Mouse (Mus musculus) adrenal gland, adult 2 months (tissue): ENCODE data around the gene Ercc2. TPM values are rescaled to one million over a fixed set of nuclear protein-coding genes. Genes with fewer than 3 reads are reported as not detected.

Source experiments
- DNase-seq: peaks from one replicate; pipeline ENCODE4 v3.0.0; 2021
- polyA plus RNA-seq: library from polyadenylated mRNA; depleted of rRNA; stranded (reverse); fragments of >200 nt; gene quantifications from 2 replicates; pipeline ENCODE4 v1.2.3, GENCODE M21; 2012
- total RNA-seq, 2 experiments: library from RNA; stranded (reverse); gene quantifications; 2 replicates each; pipeline ENCODE4 v1.2.3; 2021

Gene Ercc2
- total and polyA plus RNA-seq, 3 experiments = 21.7 to 94.7 (median 25.5) TPM

DNA sequence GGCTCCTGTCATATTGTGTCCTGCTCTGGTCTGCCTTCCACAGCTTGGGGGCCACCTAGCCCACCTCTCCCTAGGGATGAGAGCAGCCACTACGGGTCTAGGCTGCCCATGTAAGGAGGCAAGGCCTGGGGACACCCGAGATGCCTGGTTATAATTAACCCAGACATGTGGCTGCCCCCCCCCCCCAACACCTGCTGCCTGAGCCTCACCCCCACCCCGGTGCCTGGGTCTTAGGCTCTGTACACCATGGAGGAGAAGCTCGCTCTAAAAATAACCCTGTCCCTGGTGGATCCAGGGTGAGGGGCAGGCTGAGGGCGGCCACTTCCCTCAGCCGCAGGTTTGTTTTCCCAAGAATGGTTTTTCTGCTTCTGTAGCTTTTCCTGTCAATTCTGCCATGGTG, 27.9 kb downstream of the Ercc2 start:
- DNase-seq = no peak

DNA sequence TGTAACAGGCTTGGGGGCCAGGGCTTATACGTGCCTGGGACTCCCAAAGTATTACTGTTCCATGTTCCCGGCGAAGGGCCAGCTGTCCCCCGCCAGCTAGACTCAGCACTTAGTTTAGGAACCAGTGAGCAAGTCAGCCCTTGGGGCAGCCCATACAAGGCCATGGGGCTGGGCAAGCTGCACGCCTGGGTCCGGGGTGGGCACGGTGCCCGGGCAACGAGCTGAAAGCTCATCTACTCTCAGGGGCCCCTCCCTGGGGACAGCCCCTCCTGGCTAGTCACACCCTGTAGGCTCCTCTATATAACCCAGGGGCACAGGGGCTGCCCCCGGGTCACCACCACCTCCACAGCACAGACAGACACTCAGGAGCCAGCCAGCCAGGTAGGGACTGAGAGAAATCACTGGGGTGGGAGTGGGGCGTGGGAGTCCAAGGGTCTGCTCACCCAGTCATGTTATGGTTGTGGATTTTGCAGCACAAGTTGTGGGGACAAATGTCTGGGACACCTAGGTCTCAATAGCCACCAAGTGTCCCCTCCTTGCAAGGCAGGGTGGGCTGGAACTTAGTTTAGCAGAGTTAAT, 29.0 kb downstream of the Ercc2 start:
- DNase-seq = peak; percentile 86

DNA sequence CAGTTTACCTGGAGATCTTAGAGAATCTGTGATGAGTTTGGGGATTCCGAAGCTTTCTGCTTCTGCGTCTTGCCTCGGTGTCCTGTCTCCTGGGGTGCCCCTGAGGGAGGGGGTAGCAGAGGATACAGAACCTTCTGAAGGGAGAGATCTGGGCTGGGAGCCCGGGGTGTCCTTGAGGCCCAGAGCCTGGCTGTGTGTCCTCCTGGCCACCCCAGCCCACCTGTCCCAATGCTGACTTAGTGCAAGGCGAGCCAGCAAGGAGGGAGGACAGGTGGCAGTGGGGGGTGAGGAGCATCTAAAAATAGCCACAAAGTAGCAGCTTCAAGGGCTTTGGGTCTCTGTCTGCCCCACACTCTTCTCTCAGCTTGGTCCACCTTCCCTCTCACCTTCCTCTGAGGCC, 30.0 kb downstream of the Ercc2 start:
- DNase-seq = peak; percentile 45

DNA sequence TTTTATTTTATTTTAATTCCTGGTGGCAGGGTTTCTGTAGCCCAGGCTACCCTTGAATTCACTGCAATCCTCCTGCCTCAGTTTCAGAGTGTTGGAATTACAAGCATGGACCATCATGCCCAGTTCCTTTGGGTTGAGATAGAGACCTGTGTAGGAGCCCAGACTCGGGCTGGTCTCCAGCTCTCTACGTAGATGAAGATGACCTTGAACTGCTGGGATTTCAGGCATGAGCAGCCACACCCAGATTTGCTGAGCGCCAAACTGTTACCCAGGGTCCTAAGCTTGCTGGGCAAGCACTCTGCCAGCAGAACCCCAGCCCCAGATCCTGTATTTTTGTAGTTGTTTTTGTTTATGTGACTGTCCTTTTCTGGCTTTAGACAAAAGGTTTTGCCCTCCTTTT, 31.7 kb downstream of the Ercc2 start:
- DNase-seq = no peak

DNA sequence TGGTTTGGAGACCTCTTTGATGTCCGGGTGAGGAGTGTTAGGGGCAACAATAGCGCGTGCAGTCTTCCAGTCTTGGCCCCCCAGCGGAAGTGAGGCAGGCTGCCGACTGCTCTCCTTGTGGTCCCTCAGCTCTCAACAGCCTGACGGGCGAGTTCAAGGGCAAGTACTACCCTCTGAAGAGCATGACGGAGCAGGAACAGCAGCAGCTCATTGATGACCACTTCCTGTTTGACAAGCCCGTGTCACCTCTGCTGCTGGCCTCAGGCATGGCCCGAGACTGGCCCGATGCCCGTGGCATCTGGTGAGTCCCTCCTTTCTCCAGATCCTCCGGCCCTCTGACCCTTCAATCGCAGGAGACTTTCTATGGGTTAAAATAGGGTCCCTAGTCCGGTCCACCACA, 34.8 kb downstream of the Ercc2 start:
- DNase-seq = no peak

DNA sequence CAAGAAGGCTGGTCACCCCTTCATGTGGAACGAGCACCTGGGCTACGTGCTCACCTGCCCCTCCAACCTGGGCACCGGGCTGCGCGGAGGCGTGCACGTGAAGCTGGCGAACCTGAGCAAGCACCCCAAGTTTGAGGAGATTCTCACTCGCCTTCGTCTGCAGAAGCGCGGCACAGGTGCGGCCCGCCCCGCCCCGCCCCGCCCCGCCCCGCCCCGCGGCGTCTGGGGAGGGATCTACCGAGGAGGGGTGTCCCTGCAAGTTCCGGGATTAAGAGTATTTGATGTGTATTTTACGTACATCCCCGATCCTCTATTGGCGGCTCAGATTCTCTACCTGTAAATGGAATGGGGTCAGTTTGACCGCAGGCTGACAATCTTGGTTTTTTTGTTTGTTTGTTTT, 38.3 kb downstream of the Ercc2 start:
- DNase-seq = no peak

DNA sequence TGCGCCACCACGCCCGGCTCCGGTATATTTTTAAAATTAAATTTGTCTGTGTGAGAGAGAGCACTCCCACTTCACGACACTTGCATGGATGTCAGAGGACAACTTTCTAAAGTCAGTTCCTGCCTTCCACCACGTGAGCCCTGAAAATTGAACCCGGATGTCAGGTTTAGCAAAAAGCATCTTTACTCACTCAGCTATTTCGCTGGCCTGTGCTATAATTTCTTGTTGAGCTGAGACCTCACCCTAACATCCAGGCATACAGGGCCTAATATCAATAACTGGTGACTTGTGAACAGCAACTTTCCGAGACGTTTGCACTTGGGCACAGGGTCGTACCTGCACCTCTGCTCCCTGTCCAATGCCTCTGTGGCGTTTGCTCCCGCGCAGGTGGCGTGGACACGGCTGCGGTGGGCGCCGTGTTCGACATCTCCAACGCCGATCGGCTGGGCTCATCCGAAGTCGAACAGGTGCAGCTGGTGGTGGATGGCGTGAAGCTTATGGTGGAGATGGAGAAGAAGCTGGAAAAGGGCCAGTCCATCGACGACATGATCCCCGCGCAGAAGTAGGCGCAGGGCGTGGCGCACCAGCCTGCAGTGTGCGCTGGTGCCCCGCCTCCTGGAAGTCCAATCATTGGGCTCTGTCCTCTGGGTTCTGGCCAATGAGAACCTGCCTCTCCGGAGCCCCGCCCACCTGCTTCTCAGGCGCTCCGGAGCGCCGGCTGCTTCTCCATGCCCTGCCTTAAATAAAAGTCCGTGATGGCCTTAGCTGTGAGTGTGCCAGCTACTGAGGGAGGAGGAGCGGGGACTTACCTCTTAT, 39.2 kb downstream of the Ercc2 start:
- peak; percentile 95 for DNase-seq

DNA sequence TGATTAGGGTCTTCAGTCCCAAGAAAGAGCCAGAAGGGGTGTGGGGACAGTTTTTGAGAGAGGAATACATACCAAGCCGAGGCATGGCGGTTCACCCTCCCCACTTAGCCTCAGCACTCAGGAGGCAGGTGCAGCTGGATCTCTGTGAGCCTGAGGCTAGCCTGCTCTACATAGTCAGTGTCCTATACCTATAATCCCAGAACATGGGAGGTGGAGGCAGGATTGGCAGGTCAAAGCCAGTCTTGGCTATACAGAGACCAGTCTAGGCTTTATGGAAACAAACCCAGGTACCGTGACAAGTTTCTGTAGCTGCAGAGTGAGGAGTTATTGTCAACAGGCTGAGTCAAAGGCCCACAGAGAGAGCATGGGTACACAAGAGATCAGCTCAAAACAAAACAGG, 41.3 kb downstream of the Ercc2 start:
- no peak for DNase-seq

DNA sequence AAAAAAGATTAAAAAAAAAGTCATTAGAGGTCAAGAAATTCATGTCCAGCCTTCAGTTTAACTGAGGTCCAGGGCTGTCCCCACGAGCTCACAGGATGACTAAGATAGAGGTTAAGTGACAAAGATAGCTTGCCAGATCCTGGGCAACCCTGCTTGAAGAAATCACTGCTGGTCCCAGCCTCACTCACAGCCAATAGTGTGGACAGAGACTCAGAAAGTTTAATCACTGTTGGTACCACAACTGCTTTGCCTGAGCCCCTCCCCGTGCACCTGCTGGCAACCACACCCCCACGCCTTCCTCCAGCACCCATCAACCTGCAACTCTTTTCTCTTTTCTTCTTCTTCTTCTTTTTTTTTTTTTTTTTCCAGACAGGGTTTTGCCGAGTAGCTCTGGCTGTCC, 42.2 kb downstream of the Ercc2 start:
- DNase-seq = peak; percentile 38

DNA sequence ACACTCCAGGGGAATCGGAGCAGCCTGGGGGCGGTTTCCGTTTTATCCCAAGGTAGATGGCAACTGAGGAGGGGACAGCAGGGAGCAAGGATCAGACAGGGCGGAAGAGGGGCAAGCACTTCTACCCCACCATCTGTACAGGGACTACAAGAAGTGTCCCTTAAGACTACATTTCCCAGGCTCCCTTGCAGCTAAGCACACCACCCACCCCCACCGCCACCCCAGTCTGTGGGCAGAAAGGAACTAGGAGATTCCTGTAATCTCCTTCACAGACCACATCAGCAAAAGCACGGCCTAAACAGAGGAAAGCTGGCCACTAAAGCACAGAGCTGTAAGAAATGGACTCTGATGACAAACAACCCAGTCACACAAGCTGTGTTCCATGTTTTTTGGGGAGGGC, 44.5 kb downstream of the Ercc2 start:
- DNase-seq = no peak

DNA sequence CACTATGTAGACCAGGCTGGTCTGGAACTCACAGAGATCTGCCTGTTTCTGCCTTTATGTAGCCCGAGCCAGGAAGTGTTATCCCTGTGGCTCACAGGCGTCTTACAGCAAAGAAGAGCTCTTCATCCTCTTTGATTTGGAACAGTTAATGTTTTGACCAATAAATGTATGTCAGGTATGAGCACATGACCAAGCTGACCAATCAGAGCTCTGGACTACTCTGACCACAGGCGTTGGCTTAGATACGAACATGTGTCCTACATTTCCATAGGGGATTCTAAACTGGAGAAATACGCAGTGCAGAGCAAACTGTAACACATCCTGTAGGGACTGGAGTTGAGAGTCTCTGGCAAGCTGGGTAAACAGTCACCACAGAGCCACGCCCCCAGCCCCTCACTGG, 45.1 kb downstream of the Ercc2 start:
- no peak for DNase-seq

DNA sequence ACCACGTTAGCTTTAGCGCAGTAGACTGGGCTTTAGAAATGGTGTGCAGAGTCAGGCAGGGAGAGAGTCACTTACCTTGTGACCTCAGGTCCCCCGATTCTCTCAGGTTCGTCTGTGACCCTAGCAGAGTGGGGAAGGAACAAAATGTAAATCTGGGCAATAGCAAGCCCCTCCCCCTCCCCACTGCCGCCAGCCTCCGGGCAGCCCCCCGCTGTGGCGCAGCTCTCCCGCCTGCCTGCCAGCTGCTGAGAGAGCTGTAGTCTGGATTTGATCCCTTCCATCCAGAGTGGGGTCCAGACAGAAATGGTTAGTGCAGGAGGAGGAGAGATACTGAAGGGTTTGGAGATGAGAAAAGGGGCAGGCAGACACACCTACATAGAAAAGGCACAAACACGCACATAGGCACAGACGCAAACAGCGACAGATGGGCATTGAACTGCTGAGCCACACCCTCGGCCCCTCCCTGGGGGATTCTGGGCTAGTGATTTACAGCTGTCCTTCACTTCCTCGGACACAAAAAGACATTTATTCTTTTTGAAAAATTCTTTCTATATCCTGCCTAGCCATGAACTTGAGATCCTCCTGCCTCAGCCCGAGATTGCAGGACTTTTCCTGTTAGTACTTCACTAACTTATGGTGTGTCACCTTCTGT, 46.3 kb downstream of the Ercc2 start:
- DNase-seq = no peak

DNA sequence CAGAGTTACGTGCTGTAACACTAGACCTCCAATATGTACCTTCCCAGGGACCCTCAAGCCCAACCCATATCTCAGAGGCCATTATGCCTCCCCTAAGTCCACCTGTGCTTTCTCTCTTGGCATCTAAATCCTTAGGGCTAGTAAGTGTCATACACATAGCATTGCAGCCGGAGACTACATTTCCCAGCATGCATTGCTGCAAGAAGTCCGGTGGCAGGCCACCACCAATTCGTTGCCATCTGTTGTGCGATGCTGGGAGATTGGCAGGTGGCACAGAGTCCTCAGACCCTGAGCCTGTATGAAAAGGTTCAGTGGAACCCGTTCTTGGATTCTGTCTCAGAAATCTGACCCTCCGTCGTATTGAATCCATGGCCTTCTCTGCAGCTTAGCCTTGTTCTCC, 47.9 kb downstream of the Ercc2 start:
- DNase-seq = no peak

DNA sequence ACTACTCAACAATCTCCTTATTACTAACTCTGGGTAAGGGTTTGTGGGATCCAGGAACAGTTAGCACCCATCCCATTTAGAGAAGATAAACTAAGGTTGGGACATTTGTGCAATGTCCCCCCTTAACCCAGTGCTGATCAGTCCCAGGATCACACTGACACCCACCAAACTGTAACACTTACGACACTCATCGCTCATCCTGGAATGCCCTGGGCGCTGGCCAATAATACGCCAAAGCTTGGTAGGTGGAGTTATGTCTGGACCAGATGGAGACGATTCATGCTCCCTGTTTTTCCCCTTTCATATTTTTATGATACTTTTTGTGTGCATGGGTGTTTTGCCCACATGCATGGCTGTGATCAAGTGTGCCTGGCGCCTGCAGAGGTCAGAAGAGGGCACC, 48.6 kb downstream of the Ercc2 start:
- no peak for DNase-seq

DNA sequence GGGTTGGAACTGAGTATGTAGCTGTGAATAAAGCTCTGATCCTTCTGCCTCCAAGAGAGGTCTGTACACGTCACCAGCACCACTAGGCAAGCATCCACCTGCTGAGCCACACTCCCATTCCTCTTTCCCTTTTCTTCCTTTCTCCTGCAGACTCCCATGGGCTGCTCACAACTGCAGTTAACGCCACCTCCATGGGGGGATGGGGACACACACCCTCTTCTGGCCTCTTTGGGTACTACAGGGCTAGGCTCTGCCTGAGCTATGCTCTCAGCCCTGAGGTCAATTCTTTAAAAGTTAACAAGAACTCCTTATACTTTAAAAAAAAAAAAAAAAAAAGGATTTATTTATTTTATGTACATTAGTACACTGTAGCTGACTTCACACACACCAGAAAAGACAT, 50.7 kb downstream of the Ercc2 start:
- DNase-seq = no peak

DNA sequence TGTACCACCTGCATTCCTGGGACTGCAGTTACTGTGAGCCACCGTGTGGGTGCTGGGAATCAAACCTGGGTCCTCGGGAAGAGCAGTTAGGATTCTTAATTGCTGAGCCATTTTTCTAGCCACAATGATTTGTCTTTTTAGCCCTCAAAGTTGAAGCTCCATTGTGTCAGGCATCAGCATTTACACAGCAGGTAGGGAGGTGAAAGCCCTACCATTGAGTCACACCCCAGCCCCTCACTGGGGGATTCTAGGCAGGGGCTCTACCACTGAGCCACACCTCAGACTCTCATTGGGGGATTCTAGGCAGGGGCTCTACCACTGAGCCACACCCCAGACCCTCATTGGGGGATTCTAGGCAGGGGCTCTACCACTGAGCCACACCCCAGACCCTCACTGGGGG, 54.5 kb downstream of the Ercc2 start:
- no peak for DNase-seq

DNA sequence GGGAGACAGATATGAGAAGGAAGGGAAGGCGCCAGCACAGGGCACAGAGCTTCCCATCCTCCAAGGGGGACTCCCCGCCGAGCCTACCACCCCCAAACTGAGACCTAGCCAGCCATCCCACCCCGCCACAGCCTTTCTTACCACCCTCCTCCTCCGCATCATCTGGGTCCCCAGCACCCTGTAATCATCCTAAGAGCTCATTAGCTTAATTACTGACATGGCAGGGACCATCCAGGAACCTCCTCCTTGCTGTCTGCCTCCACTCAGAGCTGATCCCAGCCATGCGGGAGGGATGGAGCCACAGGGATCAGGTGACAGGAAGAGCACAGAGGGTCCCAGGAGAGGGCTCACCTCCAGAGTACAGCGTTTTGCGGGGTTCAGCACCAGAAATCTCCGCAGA, 55.2 kb downstream of the Ercc2 start:
- DNase-seq = no peak

DNA sequence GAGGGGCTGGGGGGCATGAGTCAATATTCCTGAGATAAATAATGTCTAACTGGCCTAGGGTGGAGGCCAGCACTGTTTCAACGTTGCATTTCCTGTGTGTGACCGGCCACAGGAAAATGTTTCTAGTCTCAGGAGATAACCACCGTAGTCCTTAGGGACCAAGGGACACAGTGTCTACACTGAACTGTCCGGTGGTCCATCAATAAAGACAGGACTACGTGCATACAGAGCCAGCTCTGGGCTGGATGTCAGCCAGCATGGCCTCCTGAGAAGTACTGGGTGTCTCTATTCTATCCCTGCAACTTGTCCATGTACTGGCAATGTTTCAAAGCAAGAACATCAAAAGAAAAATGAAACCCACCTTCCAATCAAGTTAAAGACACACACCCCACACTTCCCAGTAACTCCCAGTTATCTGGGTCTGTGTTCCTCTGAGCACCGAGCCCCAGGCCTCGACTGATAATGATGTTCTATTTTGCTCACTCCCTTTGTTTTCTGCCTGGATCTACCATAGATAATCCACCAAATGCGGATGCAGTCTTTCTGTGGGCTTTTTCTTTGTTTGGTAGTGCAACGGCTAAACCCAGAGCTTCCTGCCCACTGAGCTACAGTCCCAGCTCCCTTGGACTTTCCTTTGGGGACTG, 59.8 kb downstream of the Ercc2 start:
- no peak for DNase-seq

DNA sequence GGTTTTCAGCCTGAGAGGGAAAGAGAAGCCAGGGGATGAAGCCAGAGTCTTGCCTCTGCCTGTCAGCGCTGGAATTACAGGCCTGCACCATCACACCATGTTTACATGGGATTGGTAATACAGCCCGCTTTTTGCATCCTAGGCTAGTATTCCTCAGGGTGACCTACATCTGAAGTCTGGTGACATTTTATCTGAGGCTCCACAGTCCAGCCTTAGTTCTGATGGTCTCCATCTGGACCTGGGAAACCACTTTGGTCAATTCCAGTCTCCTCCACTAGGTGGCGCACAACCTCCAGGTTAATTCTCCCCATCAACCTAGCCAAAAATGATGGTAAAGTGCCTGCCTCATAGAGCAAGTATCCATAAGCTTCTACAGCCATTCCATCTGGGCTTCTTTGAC, 61.5 kb downstream of the Ercc2 start:
- peak; percentile 84 for DNase-seq

DNA sequence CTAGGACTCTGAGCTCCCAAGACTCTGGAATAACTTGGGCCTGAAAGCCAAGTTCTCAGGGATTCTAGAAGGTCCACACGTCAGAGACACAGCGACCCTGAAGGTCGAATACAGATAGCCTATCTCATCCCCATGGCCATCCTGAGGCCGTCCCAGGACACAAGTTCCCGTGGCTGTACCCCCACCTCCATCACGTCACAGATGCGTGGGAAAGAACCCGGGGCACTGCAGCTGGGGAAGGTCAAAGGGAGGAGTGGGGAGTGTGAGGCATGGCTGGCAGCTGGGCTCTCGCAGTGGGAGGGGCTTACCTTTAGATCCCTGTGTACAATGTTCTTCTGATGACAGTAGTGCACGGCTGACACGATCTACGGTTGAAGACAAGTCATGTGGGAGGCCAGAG, 63.0 kb downstream of the Ercc2 start:
- no peak for DNase-seq
